Mouse (Mus musculus): ENCODE data around the gene Cckar.

Cckar gene

GRCm38 (mm10) chr5:53707235-53708177 lies at the start of gene Cckar:
TSS of gene Cckar (minus strand) at chr5:53707705.
- no peak for ATAC-seq (ENCODE audit: low TSS enrichment)

- ATAC-seq (ENCODE audit: low TSS enrichment): no peak
Measured at GRCm38 (mm10) chr5:53744061-53744460, 36.6 kb upstream of the Cckar start.

GRCm38 (mm10) chr5:53732933-53733332 lies 25.4 kb upstream of the Cckar start:
- ATAC-seq (ENCODE audit: low TSS enrichment): no peak

GRCm38 (mm10) chr5:53727606-53728005 lies 20.1 kb upstream of the Cckar start:
- ATAC-seq (ENCODE audit: low TSS enrichment): no peak

- no peak for ATAC-seq (ENCODE audit: low TSS enrichment)
Measured at GRCm38 (mm10) chr5:53726011-53726410, 18.5 kb upstream of the Cckar start.

GRCm38 (mm10) chr5:53716462-53716861 lies 9.0 kb upstream of the Cckar start:
- no peak for ATAC-seq (ENCODE audit: low TSS enrichment)

- no peak for ATAC-seq (ENCODE audit: low TSS enrichment)
Measured at GRCm38 (mm10) chr5:53711277-53711676, 3.8 kb upstream of the Cckar start.

GRCm38 (mm10) chr5:53708191-53708590 lies 686 bp upstream of the Cckar start:
- no peak for ATAC-seq (ENCODE audit: low TSS enrichment)

- peak; percentile 44 for ATAC-seq (ENCODE audit: low TSS enrichment)
Measured at GRCm38 (mm10) chr5:53702686-53703085, 4.8 kb downstream of the Cckar start.

- ATAC-seq (ENCODE audit: low TSS enrichment): no peak
Measured at GRCm38 (mm10) chr5:53697794-53698193, 9.7 kb downstream of the Cckar start.

GRCm38 (mm10) chr5:53696701-53697100 lies 10.8 kb downstream of the Cckar start:
- ATAC-seq (ENCODE audit: low TSS enrichment): no peak

GRCm38 (mm10) chr5:53692662-53693061 lies 14.8 kb downstream of the Cckar start:
- no peak for ATAC-seq (ENCODE audit: low TSS enrichment)

- no peak for ATAC-seq (ENCODE audit: low TSS enrichment)
Measured at GRCm38 (mm10) chr5:53692100-53692499, 15.4 kb downstream of the Cckar start.

GRCm38 (mm10) chr5:53691577-53691976 lies 15.9 kb downstream of the Cckar start:
- no peak for ATAC-seq (ENCODE audit: low TSS enrichment)

GRCm38 (mm10) chr5:53688326-53688725 lies 19.2 kb downstream of the Cckar start:
- ATAC-seq (ENCODE audit: low TSS enrichment): no peak

GRCm38 (mm10) chr5:53686379-53686778 lies 21.1 kb downstream of the Cckar start:
- no peak for ATAC-seq (ENCODE audit: low TSS enrichment)

- ATAC-seq (ENCODE audit: low TSS enrichment): no peak
Measured at GRCm38 (mm10) chr5:53685623-53686022, 21.9 kb downstream of the Cckar start.

- ATAC-seq (ENCODE audit: low TSS enrichment): no peak
Measured at GRCm38 (mm10) chr5:53684417-53684816, 23.1 kb downstream of the Cckar start.

GRCm38 (mm10) chr5:53683916-53684315 lies 23.6 kb downstream of the Cckar start:
- no peak for ATAC-seq (ENCODE audit: low TSS enrichment)

GRCm38 (mm10) chr5:53679651-53680050 lies 27.9 kb downstream of the Cckar start:
- ATAC-seq (ENCODE audit: low TSS enrichment): peak; percentile 96

- ATAC-seq (ENCODE audit: low TSS enrichment): no peak
Measured at GRCm38 (mm10) chr5:53678036-53678767, 29.3 kb downstream of the Cckar start.

- ATAC-seq (ENCODE audit: low TSS enrichment): no peak
Measured at GRCm38 (mm10) chr5:53676671-53677070, 30.8 kb downstream of the Cckar start.
